Mouse (Mus musculus) mammary gland, adult 2 months (tissue): ENCODE data around the gene Foxp2. TPM values are rescaled to one million over a fixed set of nuclear protein-coding genes. Genes with fewer than 3 reads are reported as not detected.

Experiments
- polyA plus RNA-seq: library from polyadenylated mRNA; depleted of rRNA; stranded (reverse); fragments of >200 nt; gene quantifications from 2 replicates; pipeline ENCODE4 v1.2.3, GENCODE M21; 2012; ENCODE audit warnings: low replicate concordance; rRNA removed

Gene Foxp2
- polyA plus RNA-seq, result 1.1 and 1.2 TPM in 2 replicates

GRCm38 (mm10) chr6:14901183-14901970, at the start of gene Foxp2:
TSS of gene Foxp2 (plus strand) at chr6:14901349.

Other genes with a start within 250 kb of the Foxp2 start
- 2.8 TPM in 1 of 2 replicates, not detected in the other for gene Ppp1r3a, start 146.1 kb upstream of the Foxp2 start, polyA plus RNA-seq